Mouse (Mus musculus): ENCODE measurements around the gene Amacr. TPM values are rescaled to one million over a fixed set of nuclear protein-coding genes. Genes with fewer than 3 reads are reported as not detected.
A peak's percentile ranks its signal among the peaks of the same experiment; 100 is the strongest.

The Amacr gene
- polyA plus RNA-seq, 1 experiment from 2014 or later, result 10.1 TPM

DNA sequence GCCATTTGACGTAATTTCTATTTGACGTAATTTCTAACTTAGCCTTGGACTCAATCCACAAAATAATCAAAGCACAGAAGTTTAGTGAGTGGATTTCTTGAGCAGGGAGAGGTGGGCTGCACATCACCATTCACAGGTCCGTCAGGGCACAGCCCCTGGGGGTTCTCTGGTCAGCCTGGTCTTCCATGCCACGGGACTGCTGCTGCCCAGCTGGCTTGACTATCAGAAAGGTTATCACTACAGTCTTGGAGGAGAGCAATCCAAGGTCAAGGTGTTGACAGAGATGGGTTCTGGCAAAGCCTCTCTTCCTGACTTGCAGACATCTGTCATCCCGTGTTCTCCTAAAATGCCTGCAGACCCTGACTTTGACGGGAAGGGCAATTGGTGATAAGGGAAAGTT lies 23.1 kb downstream of the Amacr start:
- no peak overlapping the region for H3K4me3 ChIP-seq (ENCODE audit: low read depth, low read length)
- no peaks in the 10 kb centered on the region for H3K36me3 ChIP-seq (ENCODE audit: control insufficient read depth, insufficient read depth, low read length)
- no peaks in the 10 kb centered on the region for H3K27me3 ChIP-seq (ENCODE audit: control insufficient read depth, insufficient read depth, low read length)
- DNase-seq (ENCODE audit: low spot score, missing footprints) (no peak), ATAC-seq (ENCODE audit: low FRiP score) (no peak)
- no peak overlapping the region for H3K27ac ChIP-seq (ENCODE audit: low read depth, low read length)
- no peak overlapping the region for H3K4me2 ChIP-seq
- H3K9me3 ChIP-seq (ENCODE audit: control insufficient read depth, low read length), result no peaks in the 10 kb centered on the region
- WGBS, result 87% methylated on average over 6 of the region's 6 CpGs
- H3K9ac ChIP-seq (ENCODE audit: low read length), result no peak overlapping the region
- H3K4me1 ChIP-seq (ENCODE audit: control insufficient read depth, insufficient read depth, low read length), result no peaks in the 10 kb centered on the region

DNA sequence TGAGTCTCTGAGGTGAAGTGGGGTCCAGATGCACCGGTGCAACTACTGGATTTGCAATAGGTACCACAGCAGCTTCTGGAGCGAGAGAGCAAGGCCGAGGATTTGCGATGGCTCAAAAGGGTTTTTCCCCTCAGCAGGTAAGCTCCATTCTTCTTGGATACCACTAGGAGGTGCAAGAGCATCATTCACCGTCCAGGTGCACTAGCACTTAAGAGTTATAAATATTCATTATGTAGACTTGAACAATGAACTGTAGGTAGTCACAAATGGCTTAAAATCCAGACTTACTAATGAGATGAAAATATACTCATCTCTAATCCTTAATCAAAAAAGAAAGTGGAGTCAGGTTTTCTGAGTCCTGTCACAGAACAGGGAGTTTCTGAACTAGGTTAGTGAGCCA lies 27.2 kb downstream of the Amacr start:
- H3K4me2 ChIP-seq, result no peak overlapping the region
- no peaks in the 10 kb centered on the region for H3K27me3 ChIP-seq (ENCODE audit: control insufficient read depth, insufficient read depth, low read length)
- no peak overlapping the region for H3K27ac ChIP-seq (ENCODE audit: low read depth, low read length)
- no peaks in the 10 kb centered on the region for H3K36me3 ChIP-seq (ENCODE audit: control insufficient read depth, insufficient read depth, low read length)
- 19% methylated on average over 5 of the region's 5 CpGs for WGBS
- ATAC-seq (ENCODE audit: low FRiP score) (no peak), DNase-seq (ENCODE audit: low spot score, missing footprints) (no peak)
- H3K4me3 ChIP-seq (ENCODE audit: low read depth, low read length), result no peak overlapping the region
- H3K9ac ChIP-seq (ENCODE audit: low read length), result no peak overlapping the region
- H3K4me1 ChIP-seq (ENCODE audit: control insufficient read depth, insufficient read depth, low read length), result no peaks in the 10 kb centered on the region
- no peaks in the 10 kb centered on the region for H3K9me3 ChIP-seq (ENCODE audit: control insufficient read depth, low read length)

DNA sequence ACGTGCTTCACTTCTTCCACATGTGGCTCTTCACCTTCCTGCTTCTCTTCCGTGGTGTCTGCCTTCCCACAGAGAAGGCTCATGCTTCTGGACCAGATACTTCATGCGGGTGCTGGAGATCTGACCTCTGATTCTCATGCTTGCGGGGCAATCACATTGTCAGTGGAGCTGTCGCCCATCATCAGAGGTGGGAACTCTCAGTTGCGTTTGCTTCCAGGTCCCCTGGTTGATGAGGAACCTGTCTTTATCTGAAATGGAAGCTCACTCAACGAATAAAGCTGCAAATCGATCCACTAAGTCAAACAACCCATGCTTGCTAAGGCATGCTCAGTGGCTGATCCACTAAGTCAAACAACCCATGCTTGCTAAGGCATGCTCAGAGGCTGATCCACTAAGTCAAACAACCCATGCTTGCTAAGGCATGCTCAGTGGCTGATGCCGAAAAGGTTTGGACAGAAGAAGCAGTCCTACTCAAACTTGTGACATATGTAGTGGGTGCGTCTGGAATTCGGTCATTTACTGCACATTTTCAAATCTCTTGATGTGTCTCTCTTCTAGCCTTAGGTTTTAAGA lies 29.5 kb downstream of the Amacr start:
- H3K9me3 ChIP-seq (ENCODE audit: control insufficient read depth, low read length), result no peaks in the 10 kb centered on the region
- no peak for ATAC-seq (ENCODE audit: low FRiP score)
- no peak overlapping the region for H3K4me2 ChIP-seq
- no peak overlapping the region for H3K27ac ChIP-seq (ENCODE audit: low read depth, low read length)
- no peak overlapping the region for H3K4me3 ChIP-seq (ENCODE audit: low read depth, low read length)
- no peaks in the 10 kb centered on the region for H3K4me1 ChIP-seq (ENCODE audit: control insufficient read depth, insufficient read depth, low read length)
- no peaks in the 10 kb centered on the region for H3K36me3 ChIP-seq (ENCODE audit: control insufficient read depth, insufficient read depth, low read length)
- WGBS, result 92% methylated on average over 11 of the region's 11 CpGs
- H3K9ac ChIP-seq (ENCODE audit: low read length), result no peak overlapping the region
- no peak for DNase-seq (ENCODE audit: low spot score, missing footprints)
- no peaks in the 10 kb centered on the region for H3K27me3 ChIP-seq (ENCODE audit: control insufficient read depth, insufficient read depth, low read length)

DNA sequence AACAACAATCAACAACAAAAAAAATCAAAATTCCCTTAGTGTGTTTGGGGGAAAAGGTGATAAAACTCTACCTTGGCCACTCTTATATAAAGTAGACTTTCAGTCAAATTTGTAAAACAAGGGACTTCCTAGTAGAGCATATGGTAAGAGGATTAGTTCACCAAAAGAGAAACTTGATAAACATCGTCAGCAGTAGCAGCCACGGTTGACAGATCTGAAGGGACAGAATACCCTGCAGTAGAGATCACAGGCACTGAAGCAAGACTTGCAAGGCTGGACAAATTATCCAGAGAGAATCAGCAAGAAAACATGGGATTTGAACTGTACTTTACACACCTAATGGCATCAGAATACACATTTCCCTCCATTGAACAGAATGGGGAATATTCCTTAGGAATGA lies 33.4 kb downstream of the Amacr start:
- Histone ChIP-seq H3K4me3 (ENCODE audit: low read depth, low read length) (no peak overlapping the region), H3K36me3 (ENCODE audit: control insufficient read depth, insufficient read depth, low read length) (no peaks in the 10 kb centered on the region), H3K4me2 (no peak overlapping the region), H3K27ac (ENCODE audit: low read depth, low read length) (no peak overlapping the region), H3K9ac (ENCODE audit: low read length) (no peak overlapping the region), H3K27me3 (ENCODE audit: control insufficient read depth, insufficient read depth, low read length) (no peaks in the 10 kb centered on the region), H3K9me3 (ENCODE audit: control insufficient read depth, low read length) (no peaks in the 10 kb centered on the region), H3K4me1 (ENCODE audit: control insufficient read depth, insufficient read depth, low read length) (no peaks in the 10 kb centered on the region)
- ATAC-seq (ENCODE audit: low FRiP score), result no peak
- 17% methylated on average over 2 of the region's 2 CpGs for WGBS
- DNase-seq (ENCODE audit: low spot score, missing footprints), result no peak

DNA sequence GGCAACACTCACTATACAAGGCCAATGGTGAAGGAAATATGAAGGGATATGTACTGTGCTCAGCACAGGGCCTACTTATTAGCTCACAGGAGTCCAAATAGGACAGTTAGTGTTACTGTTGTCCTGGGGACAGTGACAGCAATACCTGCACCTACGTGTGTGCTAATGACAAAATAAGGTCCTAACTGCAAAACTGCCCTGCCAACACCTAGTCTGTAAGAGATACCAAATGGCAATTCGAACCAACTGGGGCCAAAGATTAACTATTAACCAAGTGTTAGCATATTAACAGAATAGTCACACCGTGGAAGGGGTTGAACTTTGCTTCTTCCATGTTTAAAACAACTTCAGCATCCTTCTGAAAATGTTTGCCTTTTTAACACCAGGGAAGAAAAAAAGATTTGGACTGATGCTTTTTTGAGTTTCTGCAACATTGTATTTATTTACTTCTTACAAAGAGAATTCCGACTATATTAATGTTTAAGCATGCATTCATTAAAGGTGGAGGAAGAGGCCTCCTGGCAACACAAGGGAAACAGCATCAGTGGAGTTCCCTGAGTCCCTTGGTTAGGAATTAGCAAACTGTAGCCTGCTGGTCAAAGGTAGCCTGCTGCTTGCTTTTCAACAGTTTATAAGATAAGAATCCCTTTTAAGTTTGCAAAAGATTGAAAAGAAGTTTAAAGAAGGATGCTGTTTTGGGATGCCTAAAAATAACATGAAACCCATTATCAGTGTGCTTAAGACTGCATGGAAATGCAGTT lies 45.4 kb downstream of the Amacr start:
- Histone ChIP-seq H3K27me3 (ENCODE audit: control insufficient read depth, insufficient read depth, low read length) (no peaks in the 10 kb centered on the region), H3K4me2 (no peak overlapping the region), H3K36me3 (ENCODE audit: control insufficient read depth, insufficient read depth, low read length) (no peaks in the 10 kb centered on the region), H3K27ac (ENCODE audit: low read depth, low read length) (no peak overlapping the region), H3K9ac (ENCODE audit: low read length) (no peak overlapping the region), H3K4me3 (ENCODE audit: low read depth, low read length) (no peak overlapping the region), H3K9me3 (ENCODE audit: control insufficient read depth, low read length) (no peaks in the 10 kb centered on the region), H3K4me1 (ENCODE audit: control insufficient read depth, insufficient read depth, low read length) (no peaks in the 10 kb centered on the region)
- no peak for DNase-seq (ENCODE audit: low spot score, missing footprints)
- ATAC-seq (ENCODE audit: low FRiP score), result no peak
- WGBS, result 76% methylated on average over 4 of the region's 4 CpGs

DNA sequence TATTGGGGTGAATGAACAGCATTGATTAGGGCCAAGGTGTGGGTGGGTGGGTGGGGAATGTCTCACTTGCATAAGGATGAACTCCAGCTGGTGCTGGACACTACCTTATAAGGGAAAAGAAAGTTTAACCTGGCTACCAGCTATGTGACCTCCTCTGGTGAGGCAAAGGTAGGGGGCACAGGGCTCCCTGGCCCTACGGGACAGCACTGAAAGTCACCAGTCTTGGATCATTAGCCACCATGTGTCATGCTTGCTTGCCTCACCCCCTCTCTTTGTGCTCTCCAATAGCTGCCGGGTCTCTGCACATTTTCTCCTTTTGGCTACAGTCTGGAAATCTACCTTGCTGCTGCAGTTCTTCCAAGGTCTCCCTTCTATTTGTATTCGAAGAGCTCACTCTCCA lies 48.6 kb downstream of the Amacr start:
- Histone ChIP-seq H3K9me3 (ENCODE audit: control insufficient read depth, low read length) (no peaks in the 10 kb centered on the region), H3K4me2 (no peak overlapping the region), H3K9ac (ENCODE audit: low read length) (no peak overlapping the region), H3K4me1 (ENCODE audit: control insufficient read depth, insufficient read depth, low read length) (no peaks in the 10 kb centered on the region), H3K36me3 (ENCODE audit: control insufficient read depth, insufficient read depth, low read length) (no peaks in the 10 kb centered on the region), H3K27ac (ENCODE audit: low read depth, low read length) (no peak overlapping the region), H3K4me3 (ENCODE audit: low read depth, low read length) (no peak overlapping the region), H3K27me3 (ENCODE audit: control insufficient read depth, insufficient read depth, low read length) (peaks cover 12% of the 10 kb centered on the region)
- ATAC-seq (ENCODE audit: low FRiP score) (no peak), DNase-seq (ENCODE audit: low spot score, missing footprints) (no peak)
- WGBS, result 84% methylated on average over 3 of the region's 3 CpGs

DNA sequence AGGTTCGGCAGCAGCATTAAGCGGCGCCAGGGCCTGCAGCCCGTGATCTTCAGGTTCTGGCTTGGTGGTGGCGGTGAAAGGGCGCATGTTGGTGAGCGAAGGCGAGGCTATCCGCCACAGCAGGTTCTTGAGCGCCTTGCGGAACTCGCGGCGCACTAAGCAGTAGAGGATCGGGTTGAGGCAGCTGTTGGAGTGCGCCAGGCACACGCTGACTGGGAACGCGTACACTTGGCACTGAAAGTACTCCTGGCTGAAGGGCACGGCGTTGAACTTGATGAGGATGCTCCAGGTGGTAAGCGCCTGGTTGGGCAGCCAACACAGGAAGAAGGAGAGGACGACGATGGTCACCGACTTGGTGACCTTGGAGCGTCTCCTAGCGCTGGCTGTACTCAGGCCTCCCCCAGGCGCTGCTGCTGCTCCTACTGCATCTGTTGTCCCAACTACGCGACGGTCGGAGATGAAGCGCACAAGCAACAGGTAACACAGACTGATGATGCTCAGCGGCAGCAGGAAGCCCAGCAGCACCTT lies 54.5 kb downstream of the Amacr start:
- Histone ChIP-seq H3K27ac (ENCODE audit: low read depth, low read length) (no peak overlapping the region), H3K36me3 (ENCODE audit: control insufficient read depth, insufficient read depth, low read length) (no peaks in the 10 kb centered on the region), H3K9ac (ENCODE audit: low read length) (no peak overlapping the region), H3K9me3 (ENCODE audit: control insufficient read depth, low read length) (no peaks in the 10 kb centered on the region), H3K4me1 (ENCODE audit: control insufficient read depth, insufficient read depth, low read length) (peaks cover 17% of the 10 kb centered on the region), H3K4me3 (ENCODE audit: low read depth, low read length) (peak overlapping the region; percentile 32), H3K4me2 (peak overlapping the region; percentile 44), H3K27me3 (ENCODE audit: control insufficient read depth, insufficient read depth, low read length) (peaks cover 44% of the 10 kb centered on the region)
- ATAC-seq (ENCODE audit: low FRiP score) (peak; percentile 17; the same call in 1 of the 2 replicates), DNase-seq (ENCODE audit: low spot score, missing footprints) (peak; percentile 92)
- WGBS, result 8% methylated on average over 34 of the region's 34 CpGs

DNA sequence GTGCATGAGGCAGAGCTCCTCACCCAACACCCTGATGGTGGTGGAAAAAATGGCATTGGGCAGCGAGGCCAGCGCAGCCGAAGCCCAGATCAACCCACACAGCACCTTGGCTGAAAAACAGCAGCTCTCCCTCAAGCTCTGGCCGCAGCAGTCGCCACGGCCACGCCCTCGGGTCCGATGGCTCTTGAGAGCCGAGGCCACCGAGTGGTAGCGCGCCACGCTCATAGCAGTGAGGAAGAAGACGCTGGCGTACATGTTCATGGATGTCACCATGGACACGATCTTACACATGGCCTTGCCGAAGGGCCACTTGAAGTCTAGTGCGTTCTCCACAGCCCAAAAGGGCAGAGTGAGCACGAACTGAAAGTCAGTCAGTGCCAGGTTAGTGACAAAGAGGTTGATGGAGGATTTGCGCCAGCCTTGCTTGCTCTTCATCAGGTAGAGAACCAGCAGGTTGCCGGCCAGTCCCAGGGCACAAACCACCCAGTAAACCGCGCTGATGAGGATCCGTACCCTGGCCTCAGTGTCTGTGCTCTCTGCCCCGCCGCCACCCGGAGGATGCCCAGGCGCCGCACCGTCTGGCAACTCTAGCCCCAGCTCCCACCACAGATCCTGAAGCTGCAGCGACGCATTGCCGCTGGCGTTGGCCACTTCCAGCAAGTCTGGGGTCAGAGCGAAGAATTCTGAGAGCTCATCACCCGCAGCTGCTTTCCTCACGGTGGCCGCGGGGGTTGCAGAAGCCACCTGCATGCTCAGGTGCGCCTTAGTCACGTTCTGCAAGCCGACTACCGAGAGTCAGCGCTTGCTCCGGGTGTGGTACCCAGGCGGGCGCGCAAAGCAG lies 55.2 kb downstream of the Amacr start:
- Histone ChIP-seq H3K4me2 (peak overlapping the region; percentile 44), H3K36me3 (ENCODE audit: control insufficient read depth, insufficient read depth, low read length) (no peaks in the 10 kb centered on the region), H3K9me3 (ENCODE audit: control insufficient read depth, low read length) (no peaks in the 10 kb centered on the region), H3K27ac (ENCODE audit: low read depth, low read length) (no peak overlapping the region), H3K4me3 (ENCODE audit: low read depth, low read length) (peak overlapping the region; percentile 32), H3K27me3 (ENCODE audit: control insufficient read depth, insufficient read depth, low read length) (peaks cover 44% of the 10 kb centered on the region), H3K4me1 (ENCODE audit: control insufficient read depth, insufficient read depth, low read length) (peaks cover 17% of the 10 kb centered on the region), H3K9ac (ENCODE audit: low read length) (peak overlapping the region; percentile 18; the same call in 1 of the 2 replicates)
- DNase-seq (ENCODE audit: low spot score, missing footprints), result peak; percentile 92
- 3% methylated on average over 49 of the region's 49 CpGs for WGBS
- peak; percentile 36 for ATAC-seq (ENCODE audit: low FRiP score)

DNA sequence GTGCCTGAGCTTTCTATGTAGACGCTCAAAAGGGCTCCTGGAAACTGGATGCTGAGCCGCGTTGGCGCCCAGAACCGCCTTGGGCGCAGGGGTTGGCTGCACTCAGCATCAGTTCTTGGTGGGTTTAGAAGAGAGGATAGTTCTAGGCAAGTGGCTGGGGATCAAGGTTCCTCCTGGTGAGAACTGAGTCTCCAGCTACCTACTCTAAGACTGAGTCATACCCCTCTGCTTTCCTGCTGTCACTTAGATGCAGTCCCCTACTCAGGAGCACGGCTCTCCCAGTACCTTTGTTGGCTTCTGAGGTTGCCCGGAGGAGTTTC lies 55.8 kb downstream of the Amacr start:
- H3K36me3 ChIP-seq (ENCODE audit: control insufficient read depth, insufficient read depth, low read length), result no peaks in the 10 kb centered on the region
- ATAC-seq (ENCODE audit: low FRiP score) (peak; percentile 8; the same call in 1 of the 2 replicates), DNase-seq (ENCODE audit: low spot score, missing footprints) (peak; percentile 93)
- peaks cover 44% of the 10 kb centered on the region for H3K27me3 ChIP-seq (ENCODE audit: control insufficient read depth, insufficient read depth, low read length)
- peak overlapping the region; percentile 32 for H3K4me3 ChIP-seq (ENCODE audit: low read depth, low read length)
- no peak overlapping the region for H3K27ac ChIP-seq (ENCODE audit: low read depth, low read length)
- WGBS, result 3% methylated on average over 8 of the region's 8 CpGs
- no peaks in the 10 kb centered on the region for H3K9me3 ChIP-seq (ENCODE audit: control insufficient read depth, low read length)
- peaks cover 17% of the 10 kb centered on the region for H3K4me1 ChIP-seq (ENCODE audit: control insufficient read depth, insufficient read depth, low read length)
- H3K4me2 ChIP-seq, result peak overlapping the region; percentile 44
- H3K9ac ChIP-seq (ENCODE audit: low read length), result no peak overlapping the region

Measured in midbrain, embryonic 11.5 days (tissue).